Mouse (Mus musculus): ENCODE measurements around the gene Irf9.

Irf9 gene

DNA sequence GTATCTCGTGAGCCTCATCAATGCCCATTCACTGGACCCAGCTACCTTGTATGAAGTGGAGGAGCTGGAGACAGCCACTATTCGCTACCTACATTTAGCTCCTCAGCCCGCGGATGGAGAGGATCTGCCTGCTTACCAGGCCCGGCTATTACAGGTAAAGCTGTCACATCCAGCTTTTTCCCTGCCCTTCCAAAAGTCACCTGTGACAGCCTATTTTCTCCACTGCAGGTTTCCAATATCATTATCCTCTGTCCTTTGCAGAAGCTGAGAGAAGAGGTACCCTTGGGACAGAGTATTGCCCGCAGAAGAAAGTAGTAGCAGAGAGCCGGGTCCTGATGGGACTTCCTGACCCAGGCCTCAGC lies at the start of gene Irf9:
Gene Irf9 (plus strand): TSS at position 301 of the 362 bp plus-strand sequence.
- no peak for DNase-seq (ENCODE audit: low read depth, low spot score)

DNA sequence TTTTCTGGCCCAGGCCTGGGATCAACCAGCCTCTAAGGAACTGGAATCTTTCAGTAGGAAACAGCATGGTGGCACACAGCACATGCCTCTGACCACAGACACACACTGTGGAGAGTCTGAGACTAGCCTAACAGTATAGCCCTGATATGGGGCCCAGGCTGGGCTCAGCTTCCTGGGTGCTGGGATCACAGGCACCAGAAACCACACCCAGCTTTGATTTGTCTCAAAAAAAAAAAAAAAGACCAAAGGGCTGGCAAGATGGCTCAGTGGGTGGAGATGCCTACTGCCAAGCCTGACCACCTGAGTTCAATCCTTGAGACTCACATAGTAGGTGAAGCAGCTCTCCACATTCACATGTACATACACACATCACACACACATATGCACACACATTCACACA lies 48.7 kb upstream of the Irf9 start:
- DNase-seq (ENCODE audit: low read depth, low spot score): no peak

DNA sequence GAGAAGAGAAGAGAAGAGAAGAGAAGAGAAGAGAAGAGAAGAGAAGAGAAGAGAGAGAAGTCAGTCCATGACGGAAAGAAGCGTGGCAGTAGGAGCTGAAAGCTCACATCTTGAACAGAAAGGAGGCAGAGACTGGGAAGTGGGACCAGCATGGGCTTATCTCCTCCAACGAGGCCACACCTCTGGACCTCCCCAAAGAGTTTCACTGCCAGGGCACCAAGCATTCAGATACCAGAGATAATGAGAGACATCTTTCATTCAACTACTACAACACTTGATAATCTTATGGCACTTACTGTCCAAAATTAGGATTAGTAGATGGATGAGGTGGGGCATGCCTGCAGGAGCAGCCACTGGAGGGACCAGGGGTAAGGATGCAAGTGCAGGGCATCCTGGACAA lies 47.6 kb upstream of the Irf9 start:
- DNase-seq (ENCODE audit: low read depth, low spot score): no peak

DNA sequence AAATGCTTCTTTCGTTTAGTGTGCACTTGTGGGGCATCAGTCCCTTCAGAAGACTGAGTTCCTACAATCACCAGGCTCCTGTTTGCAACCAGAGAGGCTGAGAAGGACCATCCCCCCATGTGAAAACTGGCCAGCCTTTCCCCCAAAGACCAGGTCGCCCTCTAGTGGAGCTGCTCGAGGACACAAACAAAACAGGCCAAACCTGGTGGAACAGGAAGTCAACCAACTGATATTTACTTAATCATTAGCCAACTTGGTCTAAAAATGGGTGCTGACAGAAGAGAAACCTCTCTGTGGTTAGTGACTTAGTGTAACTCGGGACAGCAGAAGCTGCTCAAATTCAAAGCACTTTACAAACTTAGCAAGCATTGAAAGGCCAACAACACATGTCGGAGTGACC lies 46.4 kb upstream of the Irf9 start:
- no peak for DNase-seq (ENCODE audit: low read depth, low spot score)

- DNase-seq (ENCODE audit: low read depth, low spot score): no peak
Observed at GRCm38 (mm10) chr14:55557587-55557986, 45.8 kb upstream of the Irf9 start.

- no peak for DNase-seq (ENCODE audit: low read depth, low spot score)
Observed at GRCm38 (mm10) chr14:55558740-55559448, 44.5 kb upstream of the Irf9 start.

DNA sequence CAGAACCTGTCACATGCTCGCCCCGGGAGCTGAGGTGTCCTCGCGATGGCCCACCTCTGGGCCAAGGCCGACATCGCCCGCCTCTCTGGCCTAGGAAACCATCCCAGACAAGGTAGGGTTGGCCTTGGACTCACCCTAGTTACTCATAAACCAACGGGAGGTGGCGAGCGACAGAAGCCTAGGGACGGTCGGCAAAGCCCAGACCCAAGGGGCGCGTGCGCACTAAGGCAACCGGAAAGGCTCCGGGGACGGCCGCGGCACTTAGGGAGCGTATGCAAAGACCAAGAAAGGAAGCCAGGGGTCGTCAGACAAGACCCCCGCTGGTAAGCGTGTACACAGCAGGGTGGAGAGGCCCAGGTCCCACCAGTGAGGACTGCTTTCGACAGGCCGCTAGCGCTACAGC lies 43.6 kb upstream of the Irf9 start, which contains the start of gene Dcaf11:
Gene Dcaf11 (plus strand): TSS at position 208 of the 403 bp plus-strand sequence.
- DNase-seq (ENCODE audit: low read depth, low spot score): peak; percentile 89

GRCm38 (mm10) chr14:55560202-55561073 lies 42.9 kb upstream of the Irf9 start, which contains the start of gene A730061H03Rik:
TSS of gene A730061H03Rik (minus strand) at chr14:55560406.
- peak; percentile 100 for DNase-seq (ENCODE audit: low read depth, low spot score)

DNA sequence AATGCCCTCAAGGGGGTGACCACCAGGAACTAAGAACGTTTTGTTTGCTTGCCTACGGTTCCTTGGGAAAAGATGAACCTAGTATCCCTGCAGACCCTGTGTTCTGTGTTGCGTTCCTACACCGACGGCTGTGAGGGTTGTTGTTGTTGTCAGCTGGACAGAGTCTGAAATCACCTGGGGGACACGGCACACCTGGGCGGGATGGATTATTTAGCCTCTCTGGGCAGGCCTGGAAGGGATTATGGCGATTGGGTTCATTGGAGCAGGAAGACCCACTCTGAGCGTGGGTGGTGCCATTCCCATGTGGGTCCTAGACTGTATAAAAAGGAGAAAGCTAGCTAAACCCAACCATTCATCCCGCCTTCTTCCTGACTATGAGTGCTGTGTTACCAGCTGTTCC lies 41.5 kb upstream of the Irf9 start:
- no peak for DNase-seq (ENCODE audit: low read depth, low spot score)

GRCm38 (mm10) chr14:55563249-55563648 lies 40.1 kb upstream of the Irf9 start:
- no peak for DNase-seq (ENCODE audit: low read depth, low spot score)

DNA sequence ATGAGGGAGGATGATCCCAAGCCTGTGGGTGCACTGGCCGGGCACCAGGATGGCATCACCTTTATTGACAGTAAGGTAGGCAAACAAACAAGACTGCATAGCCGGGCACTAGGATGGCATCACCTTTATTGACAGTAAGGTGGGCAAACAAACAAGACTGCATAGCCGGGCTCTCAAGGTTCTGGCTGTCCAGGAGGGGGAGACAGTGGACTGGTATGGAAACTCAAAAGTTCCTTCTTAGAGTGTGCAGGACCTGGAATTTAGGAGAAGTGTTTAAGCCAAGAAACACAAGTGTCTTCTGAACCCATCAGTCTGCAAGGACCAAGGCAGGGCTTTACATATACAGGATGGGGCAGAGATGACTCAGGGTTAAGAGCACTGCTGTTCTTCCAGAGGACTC lies 37.6 kb upstream of the Irf9 start:
- DNase-seq (ENCODE audit: low read depth, low spot score): no peak

GRCm38 (mm10) chr14:55567496-55567895 lies 35.9 kb upstream of the Irf9 start:
- DNase-seq (ENCODE audit: low read depth, low spot score): no peak

DNA sequence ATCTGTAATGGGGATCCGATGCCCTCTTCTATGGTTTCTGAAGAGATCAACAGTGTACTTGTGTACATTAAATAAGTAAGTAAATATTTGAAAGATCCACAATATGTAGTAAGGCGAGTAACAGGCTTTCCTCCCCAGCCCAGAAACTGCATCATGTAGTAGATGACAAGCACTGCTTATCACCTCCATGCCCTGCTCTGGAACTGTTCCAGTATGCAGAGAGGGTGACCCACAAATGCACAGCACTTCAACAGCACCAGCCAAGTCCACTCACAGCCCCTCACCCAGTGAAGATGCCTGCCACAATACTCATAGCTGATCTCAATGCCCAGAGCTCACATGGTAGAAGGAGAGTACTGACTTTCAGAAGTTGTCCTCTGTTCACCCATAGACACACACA lies 32.8 kb upstream of the Irf9 start:
- no peak for DNase-seq (ENCODE audit: low read depth, low spot score)

GRCm38 (mm10) chr14:55571760-55572159 lies 31.6 kb upstream of the Irf9 start:
- no peak for DNase-seq (ENCODE audit: low read depth, low spot score)

DNA sequence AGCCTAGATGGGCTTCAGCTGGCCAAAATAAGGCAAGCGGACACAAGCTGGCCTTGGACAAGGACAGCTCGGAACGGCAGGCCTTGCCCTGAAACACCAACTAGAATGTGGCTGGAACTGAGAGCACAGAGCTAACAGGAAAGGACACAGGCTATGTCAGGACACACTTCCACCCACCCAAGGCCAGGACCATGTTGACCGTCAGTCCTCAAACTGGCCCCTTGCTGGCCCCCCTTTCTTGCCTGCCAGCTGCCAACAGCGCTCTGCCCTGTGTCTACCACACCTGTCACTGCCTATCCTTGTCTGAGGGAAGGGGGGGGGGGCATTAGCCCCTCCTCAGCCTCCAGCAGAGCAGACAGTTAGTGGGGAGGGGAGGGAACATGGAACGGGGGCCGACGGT lies 28.1 kb upstream of the Irf9 start, which contains the start of gene Fitm1:
Gene Fitm1 (plus strand): TSS at position 316 of the 400 bp plus-strand sequence.
- no peak for DNase-seq (ENCODE audit: low read depth, low spot score)

- no peak for DNase-seq (ENCODE audit: low read depth, low spot score)
Observed at GRCm38 (mm10) chr14:55575711-55576110, 27.7 kb upstream of the Irf9 start.

DNA sequence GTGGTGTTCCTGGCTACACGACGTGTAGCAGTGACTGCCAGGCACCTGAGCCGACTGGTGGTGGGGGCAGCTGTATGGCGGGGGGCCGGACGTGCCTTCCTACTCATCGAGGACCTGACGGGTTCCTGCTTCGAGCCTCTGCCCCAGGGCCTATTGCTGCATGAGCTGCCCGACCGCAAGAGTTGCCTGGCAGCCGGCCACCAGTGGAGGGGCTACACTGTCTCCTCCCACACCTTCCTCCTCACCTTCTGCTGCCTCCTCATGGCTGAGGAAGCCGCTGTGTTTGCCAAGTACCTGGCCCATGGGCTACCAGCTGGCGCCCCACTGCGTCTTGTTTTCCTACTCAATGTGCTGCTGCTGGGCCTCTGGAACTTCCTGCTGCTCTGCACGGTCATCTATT lies 27.0 kb upstream of the Irf9 start:
- no peak for DNase-seq (ENCODE audit: low read depth, low spot score)

DNA sequence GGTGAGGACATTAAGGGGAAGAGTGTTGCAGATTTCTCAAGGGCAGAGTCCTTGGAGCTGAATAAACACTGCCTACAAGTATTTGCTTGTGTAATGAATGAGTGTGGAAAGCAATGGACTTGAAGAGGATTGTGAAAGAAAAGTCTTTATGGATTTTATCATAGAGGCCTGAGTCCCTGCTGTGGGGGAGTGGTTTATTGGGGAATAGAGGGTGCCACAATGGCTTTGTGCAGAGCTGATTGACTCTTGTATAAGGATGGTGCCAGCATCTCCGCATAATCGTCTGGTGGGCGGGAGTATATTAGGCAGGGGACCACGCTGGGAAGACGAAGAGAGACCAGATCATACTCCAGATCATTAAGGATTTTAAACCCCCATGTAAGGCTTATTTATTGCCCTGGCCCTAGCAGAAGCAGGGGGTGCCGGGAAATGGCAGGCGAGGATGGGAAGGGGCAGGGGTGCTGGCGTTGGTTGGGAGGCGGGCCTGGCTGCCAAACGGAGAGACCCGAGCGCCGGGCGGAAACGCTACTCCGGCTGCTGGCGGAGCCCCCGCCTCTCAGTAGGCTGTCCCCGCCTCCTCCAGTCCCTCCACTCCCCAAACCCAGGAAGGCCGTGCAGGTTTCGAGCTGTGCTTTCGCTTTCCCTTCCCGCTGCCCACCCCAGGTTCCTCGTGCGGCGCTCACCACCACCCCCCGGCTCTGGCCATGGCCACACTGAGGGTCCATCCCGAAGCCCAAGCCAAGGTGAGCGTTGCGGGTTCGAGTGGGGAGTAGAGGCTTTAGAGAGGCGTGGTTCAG lies 25.3 kb upstream of the Irf9 start, which contains the start of gene Psme1:
Gene Psme1 (plus strand): TSS at position 253 of the 797 bp plus-strand sequence.
- DNase-seq (ENCODE audit: low read depth, low spot score): peak; percentile 28

DNA sequence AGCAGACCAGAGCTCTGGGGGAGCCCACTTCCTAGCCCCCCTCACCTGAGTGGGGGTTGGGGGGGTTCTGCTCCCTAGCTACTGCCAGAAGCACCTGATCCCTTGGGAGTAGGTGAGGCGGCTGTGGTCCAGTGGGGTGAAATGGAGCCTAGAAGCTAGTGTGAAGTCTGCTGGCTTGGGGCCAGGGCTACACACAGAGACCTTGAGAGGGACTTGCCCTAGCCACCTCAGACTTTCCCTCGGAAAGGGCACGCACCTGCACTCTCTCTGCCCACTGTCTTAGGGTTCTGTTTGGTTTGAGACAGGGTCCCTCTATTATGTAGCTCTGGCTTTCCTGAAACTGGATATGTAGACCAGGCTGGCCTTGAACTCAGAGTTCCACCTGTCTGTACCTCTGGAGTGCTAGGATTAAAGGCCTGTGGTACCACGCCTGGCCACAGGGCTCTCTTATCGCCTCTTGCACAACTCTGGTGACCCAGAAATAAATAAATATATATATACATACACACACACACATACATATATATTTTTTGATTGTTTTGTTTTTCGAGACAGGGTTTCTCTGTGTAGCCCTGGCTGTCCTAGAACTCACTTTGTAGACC lies 24.6 kb upstream of the Irf9 start:
- no peak for DNase-seq (ENCODE audit: low read depth, low spot score)

- no peak for DNase-seq (ENCODE audit: low read depth, low spot score)
Observed at GRCm38 (mm10) chr14:55579511-55580496, 23.6 kb upstream of the Irf9 start.
